Mouse (Mus musculus) cerebral cortex, adult 2 months (tissue): ENCODE results near the gene Sema6d.

ENCODE experiments used
- WGBS: fragments of 180-500 bp; shearing (Covaris S2); methylation state at CpG from one replicate; pipeline ENCODE4 v1.1.7; 2018; 5-methylcytosine and 5-hydroxymethylcytosine counted together

The Sema6d gene

GRCm38 (mm10) chr2:124089813-124090230 lies at the start of gene Sema6d:
Gene Sema6d (plus strand): TSS chr2:124089969.
- 1% methylated on average over 29 of the region's 29 CpGs for WGBS

GRCm38 (mm10) chr2:124059910-124060309 lies 29.9 kb upstream of the Sema6d start:
- WGBS = 84% methylated on average over 3 of the region's 3 CpGs

- WGBS = 49% methylated on average over 4 of the region's 4 CpGs
Measured at GRCm38 (mm10) chr2:124068380-124068779, 21.4 kb upstream of the Sema6d start.

- WGBS = 84% methylated on average over 2 of the region's 2 CpGs
Measured at GRCm38 (mm10) chr2:124070664-124071063, 19.1 kb upstream of the Sema6d start.

GRCm38 (mm10) chr2:124071380-124071779 lies 18.4 kb upstream of the Sema6d start:
- 32% methylated on average over 2 of the region's 2 CpGs for WGBS

GRCm38 (mm10) chr2:124090231-124091141 lies 717 bp downstream of the Sema6d start:
- under 1% methylated on average over 49 of the region's 49 CpGs for WGBS

GRCm38 (mm10) chr2:124099697-124100096 lies 9.9 kb downstream of the Sema6d start:
- 57% methylated on average over 1 of the region's 1 CpGs for WGBS

- WGBS = 18% methylated on average over 9 of the region's 9 CpGs
Measured at GRCm38 (mm10) chr2:124100486-124101200, 10.9 kb downstream of the Sema6d start.

GRCm38 (mm10) chr2:124101580-124101979 lies 11.8 kb downstream of the Sema6d start:
- 37% methylated on average over 5 of the region's 5 CpGs for WGBS

GRCm38 (mm10) chr2:124118469-124119243 lies 28.9 kb downstream of the Sema6d start:
- WGBS = 50% methylated on average over 11 of the region's 11 CpGs

GRCm38 (mm10) chr2:124120355-124120754 lies 30.6 kb downstream of the Sema6d start:
- 81% methylated on average over 1 of the region's 1 CpGs for WGBS

- 86% methylated on average over 2 of the region's 2 CpGs for WGBS
Measured at GRCm38 (mm10) chr2:124121539-124121938, 31.8 kb downstream of the Sema6d start.

- 97% methylated on average over 7 of the region's 7 CpGs for WGBS
Measured at GRCm38 (mm10) chr2:124125504-124125903, 35.7 kb downstream of the Sema6d start.

- 49% methylated on average over 3 of the region's 3 CpGs for whole genome bisulfite sequencing
Measured at GRCm38 (mm10) chr2:124126853-124127252, 37.1 kb downstream of the Sema6d start.

GRCm38 (mm10) chr2:124130876-124131275 lies 41.1 kb downstream of the Sema6d start:
- 67% methylated on average over 2 of the region's 2 CpGs for WGBS

GRCm38 (mm10) chr2:124141510-124142044 lies 51.8 kb downstream of the Sema6d start:
- WGBS = 88% methylated on average over 3 of the region's 3 CpGs

GRCm38 (mm10) chr2:124145528-124145927 lies 55.8 kb downstream of the Sema6d start:
- 64% methylated on average over 1 of the region's 1 CpGs for WGBS

- WGBS = 85% methylated on average over 1 of the region's 1 CpGs
Measured at GRCm38 (mm10) chr2:124158158-124158557, 68.4 kb downstream of the Sema6d start.

- WGBS = 72% methylated on average over 7 of the region's 7 CpGs
Measured at GRCm38 (mm10) chr2:124162001-124162599, 72.3 kb downstream of the Sema6d start.

- WGBS = 79% methylated on average over 1 of the region's 1 CpGs
Measured at GRCm38 (mm10) chr2:124168411-124168810, 78.6 kb downstream of the Sema6d start.

- WGBS = 67% methylated on average over 3 of the region's 3 CpGs
Measured at GRCm38 (mm10) chr2:124171718-124172117, 81.9 kb downstream of the Sema6d start.
